Mouse (Mus musculus) kidney, postnatal 36 days (tissue): ENCODE data around the gene Lamtor2.

Experiments
- DNase-seq, 2 experiments: peaks; one replicate each; pipeline ENCODE4 v3.0.0; 2021 to 2022; ENCODE audit warnings: mixed read lengths in 2 of 2

The Lamtor2 gene

GRCm38 (mm10) chr3:88541622-88542401, 11.1 kb downstream of the Lamtor2 start:
- no peak for DNase-seq

DNA sequence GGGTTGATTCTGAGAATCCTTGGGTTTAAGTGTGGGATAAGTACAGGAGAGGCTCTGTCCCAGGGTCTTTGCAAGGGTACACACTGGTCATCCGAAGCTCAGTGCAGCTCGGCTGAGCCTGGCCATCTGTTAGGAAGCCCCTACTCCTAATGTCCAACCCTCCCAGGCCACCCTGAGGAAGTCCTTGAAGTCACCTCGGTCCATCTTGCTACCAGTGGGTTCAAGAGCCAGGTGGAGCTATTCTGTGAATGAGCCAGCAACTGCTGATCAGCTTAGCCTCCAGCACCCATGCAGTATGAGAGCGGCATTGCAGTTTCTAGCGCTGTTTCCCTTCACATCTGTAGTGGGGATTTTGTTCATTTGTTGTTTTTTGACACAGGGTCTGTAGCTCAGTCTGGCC, 12.8 kb downstream of the Lamtor2 start:
- DNase-seq = no peak

DNA sequence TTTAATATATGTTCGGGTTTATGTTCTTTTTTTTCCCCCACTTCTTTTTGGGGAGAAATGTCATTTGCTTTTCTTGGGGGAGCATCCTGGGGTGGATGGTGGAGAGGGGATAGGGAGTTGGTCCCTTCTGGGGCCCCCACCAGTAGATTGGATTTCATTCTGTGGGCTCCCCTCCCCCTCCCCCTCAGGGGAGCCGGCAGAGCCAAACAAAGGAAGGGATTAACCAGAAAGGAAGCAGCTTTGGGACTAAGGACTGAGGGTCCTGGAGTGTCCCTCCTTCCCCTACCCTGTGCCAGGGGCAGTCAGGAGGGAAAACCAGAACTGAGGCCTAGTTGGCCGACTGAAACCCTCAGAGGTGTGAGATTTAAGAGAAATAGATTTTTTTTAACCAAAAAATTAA, 13.5 kb downstream of the Lamtor2 start:
- DNase-seq = no peak

GRCm38 (mm10) chr3:88538271-88539145, 14.4 kb downstream of the Lamtor2 start:
- no peak for DNase-seq

- DNase-seq = peak in 1 of 2 experiments; percentile 44
Observed at GRCm38 (mm10) chr3:88537146-88537545, 15.7 kb downstream of the Lamtor2 start.

- DNase-seq = peak; percentile 89
Observed at GRCm38 (mm10) chr3:88536103-88536930, 16.6 kb downstream of the Lamtor2 start.

GRCm38 (mm10) chr3:88535527-88535926, 17.3 kb downstream of the Lamtor2 start:
- DNase-seq = peak in 1 of 2 experiments; percentile 27

- DNase-seq = no peak
Observed at GRCm38 (mm10) chr3:88535005-88535404, 17.9 kb downstream of the Lamtor2 start.

- DNase-seq = no peak
Observed at GRCm38 (mm10) chr3:88533706-88534105, 19.2 kb downstream of the Lamtor2 start.

GRCm38 (mm10) chr3:88532689-88533511, 20.0 kb downstream of the Lamtor2 start:
- DNase-seq = no peak

- no peak for DNase-seq
Observed at GRCm38 (mm10) chr3:88532299-88532674, 20.6 kb downstream of the Lamtor2 start, which contains the start of gene Mex3a. Gene Mex3a, plus strand, starts transcription at chr3:88532395.

DNA sequence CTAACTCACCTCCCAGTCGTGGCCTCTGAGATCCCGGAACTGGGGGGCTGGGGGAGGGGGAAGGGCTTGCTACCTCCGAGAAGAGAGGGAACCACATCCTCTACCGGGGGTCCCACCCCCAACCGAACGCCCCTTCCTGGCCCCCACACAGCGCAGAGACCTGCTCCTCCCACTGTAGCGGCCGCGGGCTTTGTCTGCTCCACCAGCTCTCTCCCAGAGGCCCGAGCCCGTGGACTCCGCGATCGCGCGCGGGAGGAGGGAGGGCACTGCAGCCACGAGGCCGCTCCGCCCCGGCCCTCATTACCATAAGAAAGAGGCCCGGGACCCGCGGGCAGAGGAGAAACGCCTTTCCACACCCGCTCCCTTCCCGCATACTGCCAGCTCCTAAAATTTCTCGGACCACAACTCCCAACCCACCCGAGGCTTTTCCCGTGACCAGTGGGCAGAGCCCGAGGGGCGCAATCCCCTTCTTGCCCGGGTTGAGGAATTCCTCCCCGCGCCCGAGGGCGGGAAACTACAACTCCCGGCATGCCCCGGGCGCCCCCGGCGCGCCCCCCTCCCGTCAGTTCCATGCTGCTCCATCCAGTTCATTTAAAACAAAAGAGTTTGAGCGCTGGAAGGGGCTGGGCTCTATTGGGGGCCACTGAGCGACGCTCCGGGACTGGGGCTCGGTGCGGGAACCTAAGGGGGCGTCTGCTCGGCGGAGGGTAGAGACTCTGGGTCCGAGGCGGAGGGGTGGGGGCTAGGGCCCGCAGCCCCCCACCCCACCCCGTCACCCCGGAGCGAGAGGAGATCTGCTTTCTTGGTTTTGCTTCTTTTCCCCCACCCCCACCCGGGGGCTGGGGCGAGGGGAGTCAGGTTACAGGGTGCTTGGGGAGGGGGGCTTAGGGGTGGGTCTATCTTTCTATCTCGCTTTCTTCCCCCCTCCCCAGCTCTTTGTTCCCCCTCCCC, 21.3 kb downstream of the Lamtor2 start:
- DNase-seq = peak; percentile 86 to 93

- DNase-seq = no peak
Observed at GRCm38 (mm10) chr3:88530082-88530864, 22.6 kb downstream of the Lamtor2 start.

DNA sequence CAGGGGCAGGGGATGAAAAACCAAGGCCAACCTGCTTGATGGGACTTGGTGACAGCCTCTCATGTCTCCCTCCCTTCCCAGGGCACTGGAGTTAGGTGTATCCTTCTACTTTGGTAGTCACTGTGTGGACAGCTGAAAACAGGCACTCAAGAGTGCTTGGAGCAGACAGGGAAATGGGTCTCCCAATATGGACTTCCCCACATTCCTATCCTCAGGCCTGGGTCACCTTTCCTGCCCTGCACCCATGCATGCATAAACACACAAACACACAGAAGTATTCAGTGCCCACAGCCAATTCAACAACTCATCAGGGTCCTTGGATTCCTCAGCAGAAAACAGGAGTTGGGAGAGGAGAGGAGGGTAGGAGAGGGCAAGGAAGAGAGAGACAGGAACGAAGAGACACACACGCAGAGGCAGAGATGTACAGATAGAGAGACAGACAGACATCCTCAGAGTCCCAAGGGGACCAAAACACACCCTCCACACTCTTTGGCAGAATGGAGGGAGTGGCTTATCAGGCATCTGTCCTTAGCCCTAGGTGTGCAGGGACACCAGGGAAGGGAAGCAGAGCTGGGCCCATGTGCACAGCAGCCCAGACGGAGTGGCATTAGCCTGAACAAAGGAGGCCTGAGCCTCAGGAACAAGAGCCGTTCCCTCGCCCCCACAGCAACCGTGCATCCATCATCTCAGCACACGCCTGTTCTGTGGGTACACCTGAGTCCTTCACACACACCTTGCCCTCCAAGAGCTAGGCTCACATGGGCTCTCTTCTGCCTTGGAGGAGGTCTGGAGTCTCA, 23.5 kb downstream of the Lamtor2 start:
- no peak for DNase-seq

GRCm38 (mm10) chr3:88528646-88529045, 24.2 kb downstream of the Lamtor2 start:
- DNase-seq = peak in 1 of 2 experiments; percentile 47

- DNase-seq = no peak
Observed at GRCm38 (mm10) chr3:88527565-88527964, 25.3 kb downstream of the Lamtor2 start.

GRCm38 (mm10) chr3:88526157-88527131, 26.4 kb downstream of the Lamtor2 start:
- peak; percentile 91 to 94 for DNase-seq

DNA sequence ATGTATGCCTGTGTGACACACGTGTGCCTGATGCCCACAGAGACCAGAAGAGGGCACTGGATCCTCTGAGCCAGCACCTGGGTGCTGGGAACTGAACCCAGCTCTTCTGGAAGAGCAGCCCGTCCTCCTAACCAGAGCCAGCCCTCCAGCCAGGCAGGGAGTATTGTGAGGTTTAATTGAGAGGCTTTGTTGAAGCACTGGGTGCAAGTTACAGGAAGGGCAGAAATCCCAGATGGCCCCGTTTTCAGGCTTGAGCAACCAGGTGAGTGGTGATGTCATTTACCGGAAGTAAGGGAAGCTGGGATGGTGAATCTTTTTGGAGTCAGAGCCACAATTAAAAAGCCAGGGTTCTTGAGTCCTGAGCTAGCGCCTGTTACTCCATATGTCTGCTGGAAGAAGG, 27.9 kb downstream of the Lamtor2 start:
- DNase-seq = no peak
